Mouse (Mus musculus) heart, postnatal 0 days (tissue): Measurements from ENCODE around the gene Slc26a1.

ENCODE experiments used
- CTCF ChIP-seq: IDR thresholded peaks from 2 replicates; pipeline ENCODE4 v1.5.1; 2016; ENCODE audit warnings: antibody characterized with exemption, control low read depth, low read depth
- EP300 ChIP-seq: IDR thresholded peaks from 2 replicates; pipeline ENCODE4 v1.6.1; 2016; ENCODE audit warnings: antibody characterized with exemption, low read depth

DNA sequence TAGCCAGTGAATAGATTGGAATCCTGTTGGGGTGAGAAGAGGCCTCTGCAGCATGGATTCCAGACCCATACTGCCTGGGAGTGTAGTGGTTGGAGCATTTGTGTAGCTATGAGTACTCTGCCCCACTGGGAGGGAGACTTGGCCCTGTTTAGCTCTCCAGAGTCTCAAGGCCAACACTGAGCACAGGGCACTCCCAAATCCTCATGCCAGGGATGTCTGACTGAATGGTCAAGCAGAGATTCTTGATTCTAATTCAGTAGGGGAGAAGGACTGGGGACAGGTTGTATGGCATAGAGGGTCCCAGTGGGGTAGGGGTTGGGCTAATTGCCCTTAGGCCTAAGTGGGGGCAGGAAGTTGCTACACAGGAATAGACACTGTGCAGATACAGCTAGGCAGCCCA is 38.3 kb upstream of the Slc26a1 start:
- TF ChIP-seq CTCF (no peak), EP300 (no peak)
